Mouse (Mus musculus) bone marrow macrophage, adult 2 months (primary cell): Measurements from ENCODE around the gene Tspoap1.

Experiments used
- CTCF ChIP-seq: IDR thresholded peaks from 2 replicates; pipeline ENCODE4 v1.5.1; 2012; ENCODE audit warnings: low read depth, mild to moderate bottlenecking, low read length, moderate library complexity
- POLR2A ChIP-seq: IDR thresholded peaks from 2 replicates; pipeline ENCODE4 v1.6.1; 2012; ENCODE audit warnings: mild to moderate bottlenecking, low read depth, low read length, borderline replicate concordance

GRCm38 (mm10) chr11:87749192-87750042, 10.9 kb upstream of the Tspoap1 start:
- TF ChIP-seq CTCF (no peak), POLR2A (peak; percentile 68; the same call in 1 of the 2 replicates)
